Mouse (Mus musculus) embryo, embryonic 9.5 days (tissue): ENCODE results near the gene Cx3cr1.

Experiments used
- DNase-seq: peaks from one replicate; pipeline ENCODE4 v3.0.0-alpha.2; 2017; ENCODE audit errors: extremely low spot score

Gene Cx3cr1

DNA sequence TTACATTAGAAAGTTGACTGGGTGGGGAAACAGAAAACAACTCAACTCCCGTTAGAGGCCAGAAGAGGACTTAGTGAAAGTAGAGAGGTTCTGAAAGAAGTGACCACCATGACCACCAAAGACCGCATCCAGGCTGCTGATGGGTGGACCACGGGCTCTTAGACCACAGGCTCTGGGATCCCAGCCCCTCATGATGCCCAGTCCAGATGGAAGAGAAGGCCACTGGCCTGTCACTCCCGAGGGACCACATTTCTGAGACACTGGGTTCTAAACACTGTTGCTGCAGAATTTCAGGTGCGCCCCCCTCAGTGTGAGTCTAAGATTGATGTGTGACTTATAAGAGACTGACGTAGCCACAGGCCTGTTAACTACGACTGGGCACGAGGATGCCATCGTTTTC is 180.2 kb downstream of the Cx3cr1 start:
- no peak for DNase-seq

GRCm38 (mm10) chr9:119888843-119889246 is 180.8 kb downstream of the Cx3cr1 start:
- peak; percentile 47 for DNase-seq

- DNase-seq = no peak
These were observed 182.4 kb downstream of the Cx3cr1 start for GRCm38 (mm10) chr9:119887144-119887901.

DNA sequence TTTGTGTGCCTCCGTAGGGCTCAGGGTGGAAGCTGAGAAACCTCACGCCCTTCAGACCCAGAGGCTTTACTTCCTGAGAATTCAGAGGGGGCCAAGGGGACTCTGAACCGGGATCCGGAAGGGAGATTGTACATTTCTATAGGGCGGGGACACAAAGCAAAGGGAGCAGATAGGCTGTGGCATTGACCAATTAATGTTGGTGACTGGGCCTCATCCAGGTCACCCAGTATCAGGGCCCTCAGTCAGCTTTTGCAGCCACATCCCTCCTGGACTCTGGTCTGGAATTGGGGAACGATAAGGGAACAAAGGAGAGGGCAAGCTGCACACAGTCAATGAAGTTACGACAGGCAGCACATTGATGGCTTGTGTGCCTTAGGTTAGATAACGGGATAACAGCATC is 215.5 kb downstream of the Cx3cr1 start:
- DNase-seq = no peak

GRCm38 (mm10) chr9:119853071-119853846 is 216.4 kb downstream of the Cx3cr1 start:
- no peak for DNase-seq

GRCm38 (mm10) chr9:119852347-119853030 is 217.2 kb downstream of the Cx3cr1 start:
- no peak for DNase-seq
